9 mouse cellular contexts compared by ENCODE assay signal in the genomic region with DNA sequence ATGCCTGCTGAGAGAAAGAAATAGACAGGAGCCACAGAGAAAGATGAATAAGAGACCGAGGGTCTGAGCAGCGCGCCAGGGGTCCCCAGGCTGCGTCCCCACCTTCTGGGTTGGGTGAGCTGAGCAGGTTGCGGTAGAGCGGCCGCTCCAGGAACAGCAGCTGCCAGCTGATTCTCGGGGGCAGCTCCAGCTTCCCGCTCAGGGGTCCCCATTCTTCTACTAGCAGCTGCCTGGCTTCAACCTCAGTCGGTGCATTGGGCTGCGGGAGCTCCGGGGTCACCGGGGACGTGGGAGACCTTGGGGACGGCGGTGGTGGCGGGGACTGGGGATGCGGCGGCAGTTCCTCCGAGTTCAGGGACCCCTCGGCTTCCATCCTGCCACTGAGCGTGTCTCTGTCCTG. TPM values are rescaled to one million over a fixed set of nuclear protein-coding genes. Genes with fewer than 3 reads are reported as not detected.
DNase-seq lines count a peak whose midpoint lies in the region; ATAC-seq lines count a peak whose summit lies in the region.
"Had no signal": no experiment of that assay in that cellular context is flagged by ENCODE, and none has a peak within 500 bp of the region (broad histone marks: within the 10 kb centered on the region; RNA-seq: fewer than 3 reads in every experiment).

No protein-coding gene starts in this region.

- no peaks in the 10 kb centered on the region for H3K36me3 ChIP-seq in lung, embryonic 15.5 days
- no peaks in the 10 kb centered on the region for H3K36me3 ChIP-seq in forebrain, embryonic 13.5 days (ENCODE audit: poor library complexity, severe bottlenecking)
- H3K36me3 ChIP-seq in limb, embryonic 10.5 days = no peaks in the 10 kb centered on the region
- no peaks in the 10 kb centered on the region for H3K36me3 ChIP-seq in neural tube, embryonic 15.5 days

- H3K9me3 ChIP-seq in lung, embryonic 15.5 days = no peaks in the 10 kb centered on the region
- H3K9me3 ChIP-seq in forebrain, embryonic 13.5 days (replicated peaks) = no peaks in the 10 kb centered on the region
- no peaks in the 10 kb centered on the region for H3K9me3 ChIP-seq in limb, embryonic 10.5 days (replicated peaks)
- no peaks in the 10 kb centered on the region for H3K9me3 ChIP-seq in neural tube, embryonic 15.5 days (replicated peaks)

- no peak for ATAC-seq in lung, embryonic 15.5 days (ENCODE audit: borderline replicate concordance, extremely low read depth, low FRiP score, low TSS enrichment)
- ATAC-seq in forebrain, embryonic 13.5 days = no peak
- ATAC-seq in neural tube, embryonic 15.5 days (ENCODE audit: low FRiP score) = no peak; the same call in 1 of the 2 replicates
- ATAC-seq in frontal cortex, adult (ENCODE audit: low TSS enrichment) = no peak

- no peak overlapping the region for H3K27ac ChIP-seq in lung, embryonic 15.5 days
- H3K27ac ChIP-seq in forebrain, embryonic 13.5 days = no peak overlapping the region
- H3K27ac ChIP-seq in limb, embryonic 10.5 days = no peak overlapping the region
- no peak overlapping the region for H3K27ac ChIP-seq in neural tube, embryonic 15.5 days (replicated peaks)

- no peak for DNase-seq in lung, postnatal 36 days
- no peak for DNase-seq in limb, embryonic 10.5 days (ENCODE audit: low spot score)
- DNase-seq in left cerebral cortex, adult 11 months (ENCODE audit: low spot score) = no peak
- no peak for DNase-seq in adrenal gland, adult 2 months

- peak overlapping the region; percentile 44 for H3K4me2 ChIP-seq in lung, embryonic 15.5 days
- H3K4me2 ChIP-seq in forebrain, embryonic 13.5 days = peak overlapping the region; percentile 58
- H3K4me2 ChIP-seq in neural tube, embryonic 15.5 days = peak overlapping the region; percentile 65

- peak overlapping the region; percentile 14; the same call in 1 of the 2 replicates for H3K4me3 ChIP-seq in lung, embryonic 15.5 days
- peak overlapping the region; percentile 30 for H3K4me3 ChIP-seq in forebrain, embryonic 13.5 days
- H3K4me3 ChIP-seq in limb, embryonic 10.5 days = peak overlapping the region; percentile 41
- H3K4me3 ChIP-seq in neural tube, embryonic 15.5 days (replicated peaks) = peak overlapping the region; percentile 36

- WGBS in lung, embryonic 15.5 days = 1% methylated on average over 22 of the region's 22 CpGs
- WGBS in forebrain, embryonic 13.5 days = 3% methylated on average over 22 of the region's 22 CpGs
- 1% methylated on average over 22 of the region's 22 CpGs for WGBS in limb, embryonic 10.5 days
- 2% methylated on average over 22 of the region's 22 CpGs for WGBS in neural tube, embryonic 15.5 days

- H3K4me1 ChIP-seq in lung, embryonic 15.5 days = peaks cover 14% of the 10 kb centered on the region
- H3K4me1 ChIP-seq in forebrain, embryonic 13.5 days = peaks cover 19% of the 10 kb centered on the region
- H3K4me1 ChIP-seq in limb, embryonic 10.5 days = peaks cover 35% of the 10 kb centered on the region
- peaks cover 21% of the 10 kb centered on the region for H3K4me1 ChIP-seq in neural tube, embryonic 15.5 days

- no peak overlapping the region for H3K9ac ChIP-seq in lung, embryonic 15.5 days
- H3K9ac ChIP-seq in forebrain, embryonic 13.5 days = peak overlapping the region; percentile 38
- H3K9ac ChIP-seq in neural tube, embryonic 15.5 days (replicated peaks) = peak overlapping the region; percentile 21

- peaks cover 37% of the 10 kb centered on the region for H3K27me3 ChIP-seq in lung, embryonic 15.5 days
- H3K27me3 ChIP-seq in forebrain, embryonic 13.5 days = peaks cover 58% of the 10 kb centered on the region
- H3K27me3 ChIP-seq in limb, embryonic 10.5 days (ENCODE audit: low read depth, poor library complexity, severe bottlenecking) = peaks cover 60% of the 10 kb centered on the region
- peaks cover 43% of the 10 kb centered on the region for H3K27me3 ChIP-seq in neural tube, embryonic 15.5 days (replicated peaks)

RNA-seq across cellular contexts. Expression of gene Nccrp1, which starts 0.4 kb away (rescaled TPM):
- not detected in 2 replicates for polyA plus RNA-seq in lung, embryonic 15.5 days (2015; fragmentation: Nextera tagmentation; extraction: Ambion mirVana)
- polyA plus RNA-seq in forebrain, embryonic 13.5 days (2015; fragmentation: Nextera tagmentation; extraction: Ambion mirVana) = not detected in 2 replicates
- polyA plus RNA-seq in limb, embryonic 10.5 days (2016; fragmentation: Nextera tagmentation; extraction: Ambion mirVana) = not detected in 2 replicates
- 0.31 and 0.36 TPM in 2 replicates for polyA plus RNA-seq in neural tube, embryonic 15.5 days (2015; fragmentation: Nextera tagmentation; extraction: Ambion mirVana)
- total RNA-seq in adrenal gland, adult 2 months (2021) = not detected
- 0.10 TPM in 1 of 2 replicates, not detected in the other for polyA plus RNA-seq in adrenal gland, adult 2 months (2012; rRNA removed)

RNA-seq across cellular contexts. Expression of gene Sycn, which starts 6.0 kb away (rescaled TPM):
- 0.53 TPM in 1 of 2 replicates, not detected in the other for polyA plus RNA-seq in lung, embryonic 15.5 days (2015; fragmentation: Nextera tagmentation; extraction: Ambion mirVana)
- polyA plus RNA-seq in forebrain, embryonic 13.5 days (2015; fragmentation: Nextera tagmentation; extraction: Ambion mirVana) = not detected in 2 replicates
- polyA plus RNA-seq in limb, embryonic 10.5 days (2016; fragmentation: Nextera tagmentation; extraction: Ambion mirVana) = not detected in 2 replicates
- 1.3 TPM in 1 of 2 replicates, not detected in the other for polyA plus RNA-seq in neural tube, embryonic 15.5 days (2015; fragmentation: Nextera tagmentation; extraction: Ambion mirVana)
- total RNA-seq in adrenal gland, adult 2 months (2021) = not detected
- 0.44 and 0.48 TPM in 2 replicates for polyA plus RNA-seq in adrenal gland, adult 2 months (2012; rRNA removed)
- total RNA-seq: left cerebral cortex, adult 8-10 months had no signal

RNA-seq across cellular contexts. Expression of gene Ifnl3, which starts 24.0 kb away (rescaled TPM):
- not detected in 2 replicates for polyA plus RNA-seq in lung, embryonic 15.5 days (2015; fragmentation: Nextera tagmentation; extraction: Ambion mirVana)
- not detected in 2 replicates for polyA plus RNA-seq in forebrain, embryonic 13.5 days (2015; fragmentation: Nextera tagmentation; extraction: Ambion mirVana)
- polyA plus RNA-seq in limb, embryonic 10.5 days (2016; fragmentation: Nextera tagmentation; extraction: Ambion mirVana) = not detected in 2 replicates
- not detected in 2 replicates for polyA plus RNA-seq in neural tube, embryonic 15.5 days (2015; fragmentation: Nextera tagmentation; extraction: Ambion mirVana)
- total RNA-seq in adrenal gland, adult 2 months (2021) = not detected
- 0.48 and 0.59 TPM in 2 replicates for polyA plus RNA-seq in adrenal gland, adult 2 months (2012; rRNA removed)
- total RNA-seq: left cerebral cortex, adult 8-10 months had no signal

RNA-seq across cellular contexts. Expression of gene Ifnl2, which starts 36.4 kb away (rescaled TPM):
- polyA plus RNA-seq in lung, embryonic 15.5 days (2015; fragmentation: Nextera tagmentation; extraction: Ambion mirVana) = not detected in 2 replicates
- not detected in 2 replicates for polyA plus RNA-seq in forebrain, embryonic 13.5 days (2015; fragmentation: Nextera tagmentation; extraction: Ambion mirVana)
- not detected in 2 replicates for polyA plus RNA-seq in limb, embryonic 10.5 days (2016; fragmentation: Nextera tagmentation; extraction: Ambion mirVana)
- not detected in 2 replicates for polyA plus RNA-seq in neural tube, embryonic 15.5 days (2015; fragmentation: Nextera tagmentation; extraction: Ambion mirVana)
- total RNA-seq in adrenal gland, adult 2 months (2021) = not detected
- 0.33 and 1.00 TPM in 2 replicates for polyA plus RNA-seq in adrenal gland, adult 2 months (2012; rRNA removed)
- total RNA-seq: left cerebral cortex, adult 8-10 months had no signal

RNA-seq across cellular contexts. Expression of gene Samd4b, which starts 51.3 kb away (rescaled TPM):
- polyA plus RNA-seq in lung, embryonic 15.5 days (2015; fragmentation: Nextera tagmentation; extraction: Ambion mirVana) = 21.3 and 21.6 TPM in 2 replicates
- polyA plus RNA-seq in forebrain, embryonic 13.5 days (2015; fragmentation: Nextera tagmentation; extraction: Ambion mirVana) = 20.0 and 20.5 TPM in 2 replicates
- polyA plus RNA-seq in limb, embryonic 10.5 days (2016; fragmentation: Nextera tagmentation; extraction: Ambion mirVana) = 38.2 and 40.2 TPM in 2 replicates
- polyA plus RNA-seq in neural tube, embryonic 15.5 days (2015; fragmentation: Nextera tagmentation; extraction: Ambion mirVana) = 20.3 and 22.8 TPM in 2 replicates
- 10 to 100 TPM; 61.0 to 78.2 TPM for total RNA-seq in adrenal gland, adult 2 months (2021)
- polyA plus RNA-seq in adrenal gland, adult 2 months (2012; rRNA removed) = 127 and 146 TPM in 2 replicates
